Mouse (Mus musculus) heart, postnatal 14 days (tissue): ENCODE measurements around the gene Ntf3. TPM values are rescaled to one million over a fixed set of nuclear protein-coding genes. Genes with fewer than 3 reads are reported as not detected.

Source experiments
- DNase-seq, 2 experiments: peaks; one replicate each; pipeline ENCODE4 v3.0.0; 2021 to 2022
- intact Hi-C: fragments of 180-260 bp; cut with DNase I; formaldehyde crosslinking; loops from one replicate; pipeline ENCODE4 v1.15.1; 2025
- total RNA-seq, 2 experiments: library from RNA; stranded (reverse); gene quantifications; 2 replicates each; pipeline ENCODE4 v1.2.3; 2021

The Ntf3 gene
- total RNA-seq, 2 experiments from 2014 or later: 3.5 TPM

DNA sequence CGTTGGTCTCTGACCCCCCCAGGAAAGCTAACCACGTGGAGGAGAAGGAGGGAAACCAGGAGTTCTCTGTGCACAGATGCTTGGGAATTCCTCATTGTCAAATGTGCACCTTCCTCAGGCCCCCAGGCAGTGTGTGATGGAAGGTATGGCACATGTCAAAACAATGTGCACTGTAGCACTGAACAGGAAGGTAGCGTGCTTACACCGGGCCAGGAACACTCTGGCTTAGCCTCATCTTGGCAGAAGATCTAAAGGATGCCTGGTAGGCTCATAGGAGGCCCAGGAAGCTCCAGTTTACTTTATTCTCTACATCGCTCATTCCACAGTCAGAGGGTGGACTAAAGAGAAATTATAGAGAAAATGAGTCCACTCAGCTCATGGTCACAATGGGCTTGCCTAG lies 57.5 kb downstream of the Ntf3 start:
- DNase-seq: no peak
- intact Hi-C loops: no loop called here

DNA sequence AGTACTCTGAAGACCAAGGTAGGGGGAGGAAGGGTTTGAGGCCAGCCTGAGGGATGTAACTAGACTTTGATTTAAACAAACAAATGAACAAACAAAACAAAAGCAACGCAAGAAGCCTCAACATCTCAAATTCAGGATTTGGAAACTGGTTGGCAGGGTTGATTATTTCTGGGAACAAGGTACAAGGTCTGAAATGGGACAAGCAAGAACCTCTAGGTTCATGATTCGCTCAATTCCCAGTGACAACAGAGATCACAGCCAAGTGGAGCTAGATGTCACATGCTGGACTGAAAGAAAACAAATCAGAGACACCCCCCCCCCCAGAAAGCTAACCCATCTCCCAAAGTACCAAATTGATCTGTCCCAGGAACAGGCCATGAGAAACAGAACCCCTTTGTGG lies 57.9 kb downstream of the Ntf3 start:
- intact Hi-C loops: no loop called here
- DNase-seq: no peak

DNA sequence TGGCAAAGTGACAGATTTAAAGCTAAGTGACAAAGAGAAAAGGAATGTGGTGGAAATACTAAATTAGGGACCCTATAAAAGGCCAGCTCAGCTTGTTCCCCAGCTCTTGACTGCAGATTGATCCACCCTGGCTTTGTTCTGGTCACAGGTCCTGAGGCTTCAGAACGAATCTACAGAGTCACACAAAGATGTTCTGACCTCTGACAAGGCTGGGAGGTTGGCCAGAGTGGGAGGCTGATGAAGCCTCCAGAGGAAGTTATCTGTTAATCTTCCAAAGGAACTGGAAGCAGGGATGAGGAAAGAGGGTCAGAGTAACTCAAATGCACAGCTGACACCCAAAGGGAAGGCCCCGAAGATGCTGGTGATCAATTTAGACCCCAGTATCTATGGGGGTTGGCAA lies 59.3 kb downstream of the Ntf3 start:
- intact Hi-C loops: loop anchor here (2.0 kb wide), 1 partner anchor 59 kb away; the partner anchor contains the start of gene Ntf3
- peak in 1 of 2 experiments; percentile 15 for DNase-seq

DNA sequence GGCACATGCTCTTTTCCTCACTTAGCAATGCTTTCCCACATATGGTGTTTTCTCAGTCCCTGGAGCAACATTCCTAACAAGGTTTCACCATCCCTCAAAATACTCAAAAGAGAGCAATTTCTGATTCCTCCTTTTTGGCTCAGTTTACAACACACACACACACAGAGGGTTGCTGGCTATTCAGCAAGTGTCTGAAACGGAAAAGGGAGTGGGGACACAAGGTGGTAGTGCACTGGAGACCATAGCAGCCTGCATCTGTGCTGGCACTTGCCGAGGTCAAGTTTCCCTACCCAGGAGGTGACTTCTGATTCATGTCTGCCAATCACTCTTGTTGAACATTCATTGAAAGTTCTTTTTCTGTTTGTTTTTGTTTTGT lies 59.9 kb downstream of the Ntf3 start:
- no peak for DNase-seq
- intact Hi-C loops: loop anchor here (2.0 kb wide), 1 partner anchor 60 kb away; the partner anchor contains the start of gene Ntf3

DNA sequence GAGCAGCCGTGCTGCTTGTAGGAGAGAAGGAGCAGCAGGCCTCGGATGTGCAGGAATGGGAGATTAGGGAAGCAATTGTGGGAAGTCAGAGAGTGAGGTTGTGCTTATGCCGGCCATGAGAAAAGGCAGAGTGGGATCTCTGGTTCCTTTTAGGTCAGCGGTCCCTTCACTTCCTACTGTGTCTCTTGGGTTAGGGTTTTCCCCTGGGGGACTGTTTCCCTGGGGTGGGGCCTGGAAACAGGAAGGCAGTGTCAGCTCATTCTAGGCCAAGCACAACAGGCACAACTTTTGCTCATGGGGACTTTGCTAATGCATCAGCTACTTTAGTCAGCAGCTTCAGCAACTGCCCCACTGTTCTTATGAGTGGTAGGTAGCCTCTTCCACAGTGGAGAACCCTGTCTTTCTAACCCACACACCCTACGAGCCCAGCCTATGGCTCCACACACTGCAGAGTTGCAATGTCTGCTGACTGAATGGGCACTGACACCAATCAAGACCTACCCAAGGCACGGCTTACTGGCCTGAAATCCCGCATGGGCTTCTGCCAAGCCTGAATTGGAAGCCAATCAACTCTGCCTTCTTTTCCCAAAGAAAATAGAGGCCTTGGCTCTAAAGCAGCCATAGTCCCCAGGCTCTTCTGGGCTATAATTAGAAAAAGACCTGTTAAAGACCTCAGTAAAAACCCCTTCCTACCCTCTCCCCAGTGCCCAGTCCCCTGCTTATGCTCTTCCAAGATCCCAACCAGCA lies 60.5 kb downstream of the Ntf3 start:
- intact Hi-C loops: loop anchor here (2.0 kb wide), 1 partner anchor 61 kb away; the partner anchor contains the start of gene Ntf3
- DNase-seq: peak; percentile 55 to 71

DNA sequence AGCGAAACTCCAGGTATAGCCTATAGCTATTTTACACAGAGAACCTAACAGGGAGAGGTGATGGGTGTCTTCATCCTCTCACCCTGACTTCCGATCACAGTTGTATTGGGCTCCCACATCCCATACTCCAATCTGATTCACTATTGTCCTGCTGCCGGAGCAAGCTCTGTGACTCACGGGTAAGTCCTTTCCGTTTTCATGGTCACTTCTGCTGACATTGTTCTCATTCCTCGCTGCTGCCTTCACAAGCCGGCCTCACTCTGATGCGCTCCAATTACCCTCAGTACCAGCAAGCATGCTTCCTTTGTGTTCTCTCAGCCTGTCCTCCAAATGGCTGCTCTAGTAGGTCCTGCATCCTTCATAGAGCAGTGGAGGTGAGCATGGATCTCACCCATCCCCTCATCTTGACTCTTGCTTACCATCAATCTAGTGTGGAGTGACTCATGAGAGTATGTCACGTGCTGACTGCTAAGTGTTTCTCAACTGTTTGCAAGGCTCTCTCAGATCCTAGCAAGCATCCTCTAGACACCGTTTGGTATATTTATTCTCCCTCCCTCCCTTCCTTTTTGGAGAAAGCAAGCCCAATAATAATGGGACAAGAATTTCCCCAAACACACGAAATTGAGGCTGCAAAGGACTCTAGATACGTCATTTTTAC lies 61.5 kb downstream of the Ntf3 start:
- intact Hi-C loops: no loop called here
- DNase-seq: no peak

DNA sequence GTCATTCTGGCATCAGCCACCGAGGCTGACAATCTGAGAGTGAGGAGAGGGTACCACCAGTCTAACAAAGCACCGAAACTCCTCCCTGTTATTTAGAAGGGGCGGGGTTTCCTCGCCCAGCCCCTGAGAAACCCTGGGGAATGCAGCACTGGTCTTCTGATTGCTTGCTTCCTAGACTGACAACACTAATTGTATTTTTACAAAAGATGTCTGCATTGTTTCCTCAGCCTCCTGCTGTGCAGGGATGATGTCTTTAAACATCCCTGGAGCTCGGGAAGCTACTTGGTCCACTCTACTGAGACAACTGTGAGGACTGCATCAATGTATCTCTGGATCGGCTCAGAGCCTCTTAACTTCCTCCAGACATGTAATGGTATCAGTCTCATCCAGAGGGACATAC lies 64.1 kb downstream of the Ntf3 start:
- no peak for DNase-seq
- intact Hi-C loops: no loop called here

DNA sequence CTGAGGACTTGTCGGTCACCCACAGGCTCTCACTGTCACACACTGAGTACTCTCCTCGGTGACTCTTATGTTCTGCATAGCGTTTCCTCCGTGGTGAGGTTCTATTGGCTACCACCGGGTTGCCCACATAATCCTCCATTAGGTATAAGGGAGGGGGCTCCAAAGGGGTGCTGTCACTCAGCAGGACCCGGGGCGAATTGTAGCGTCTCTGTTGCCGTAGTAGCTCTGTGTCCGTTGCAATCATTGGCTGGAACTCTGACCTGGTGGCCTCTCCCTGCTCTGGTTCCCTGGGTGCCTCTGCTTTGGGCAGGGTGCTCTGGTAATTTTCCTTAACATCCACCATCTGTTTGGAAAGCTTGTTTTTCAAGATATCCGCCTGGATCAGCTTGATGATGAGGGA lies 64.7 kb downstream of the Ntf3 start:
- intact Hi-C loops: no loop called here
- DNase-seq: no peak

DNA sequence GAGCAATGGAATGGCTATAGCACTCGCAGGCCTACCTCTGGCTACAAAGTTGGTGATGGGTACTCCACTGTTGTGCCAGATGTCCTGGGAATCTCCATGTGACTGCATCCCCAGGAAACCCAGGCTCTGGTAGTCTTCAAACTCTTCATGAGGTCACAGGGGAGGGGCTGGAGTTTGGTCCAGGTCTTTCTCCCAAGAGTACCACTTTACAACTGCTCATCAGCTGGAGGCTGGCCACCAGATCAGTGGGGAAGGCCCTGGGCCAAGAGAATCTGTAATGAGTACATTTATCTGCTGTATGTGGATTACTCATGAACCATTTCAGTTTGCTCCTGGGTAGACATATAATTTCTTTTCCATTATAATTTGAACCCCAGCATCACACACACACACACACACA lies 66.1 kb downstream of the Ntf3 start:
- DNase-seq: peak; percentile 30 to 38
- intact Hi-C loops: no loop called here

DNA sequence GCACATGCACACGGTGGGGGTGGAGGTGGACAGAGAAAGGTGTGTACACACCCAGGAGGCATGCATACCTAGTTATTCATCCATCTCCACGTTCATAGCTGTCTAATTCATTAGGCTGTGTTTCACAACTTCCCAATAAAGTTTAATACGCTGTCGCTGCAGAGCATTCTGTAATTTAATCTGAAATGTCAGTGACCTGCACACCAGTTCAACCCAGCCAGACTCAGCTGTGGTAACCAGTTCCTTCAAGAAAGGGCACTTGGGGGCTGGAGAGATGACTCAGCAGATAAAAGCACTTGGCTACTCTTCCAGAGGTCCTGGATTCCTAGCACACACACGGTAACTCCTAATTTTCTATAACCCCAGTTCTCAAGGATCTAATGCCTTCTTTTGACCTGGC lies 69.2 kb downstream of the Ntf3 start:
- intact Hi-C loops: no loop called here
- DNase-seq: no peak

DNA sequence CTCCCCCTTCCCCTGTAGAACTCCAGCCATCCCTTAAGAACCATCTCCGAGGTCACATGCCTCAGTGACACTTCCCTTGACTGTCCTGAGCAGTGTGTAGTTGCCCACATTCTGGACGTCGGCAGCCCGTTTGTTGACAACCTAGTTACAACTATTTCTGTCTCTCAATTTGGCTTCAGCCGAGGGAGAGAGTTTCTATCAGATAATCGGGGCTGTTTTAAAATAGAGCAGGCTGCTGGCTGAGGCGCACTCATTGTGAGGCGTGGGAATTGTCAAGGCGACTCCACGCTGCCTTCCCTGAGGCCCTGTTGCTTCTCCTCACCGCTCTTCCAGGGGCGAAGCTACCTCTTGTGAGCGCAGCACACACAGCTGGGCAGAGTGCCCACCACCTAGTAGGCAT lies 70.6 kb downstream of the Ntf3 start:
- DNase-seq: peak; percentile 38
- intact Hi-C loops: no loop called here

DNA sequence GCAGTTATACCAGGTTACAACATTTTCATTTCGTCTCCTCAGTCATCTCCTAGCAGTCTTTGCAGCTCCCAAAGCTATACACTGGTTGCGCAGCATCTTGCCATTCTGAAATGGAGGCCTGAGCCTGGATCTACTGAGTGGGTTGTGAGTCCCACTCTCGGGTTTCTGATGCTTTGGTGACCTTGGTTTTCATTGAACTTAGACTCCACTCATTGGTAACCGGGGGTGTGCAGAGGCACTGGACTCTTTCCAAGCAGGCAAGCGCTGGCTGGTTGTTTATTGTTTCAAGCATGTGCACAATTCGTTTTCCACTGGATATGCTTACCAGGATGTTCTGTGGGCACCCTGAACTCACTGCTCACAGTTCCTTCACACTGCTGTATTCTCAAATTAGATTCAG lies 71.7 kb downstream of the Ntf3 start:
- no peak for DNase-seq
- intact Hi-C loops: no loop called here

DNA sequence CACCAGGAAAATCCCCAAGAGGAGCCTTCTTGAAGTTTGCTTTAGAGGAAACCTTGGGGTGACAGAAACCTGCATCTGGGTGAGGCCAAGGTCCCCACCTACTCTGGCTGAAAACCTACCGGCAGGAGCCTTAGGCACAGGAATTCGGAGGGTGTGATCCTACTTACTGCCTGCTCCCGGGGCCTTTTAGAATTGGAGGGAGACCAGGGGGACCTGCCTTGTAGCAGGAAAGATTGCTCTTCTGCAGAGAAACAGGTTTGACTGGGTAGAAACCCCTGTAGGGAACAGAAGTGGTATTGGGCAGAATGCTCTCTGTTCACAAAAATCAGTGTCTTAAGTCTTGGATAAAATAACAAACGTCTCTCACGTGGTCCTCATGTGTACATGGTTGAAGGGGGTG lies 74.7 kb downstream of the Ntf3 start:
- intact Hi-C loops: no loop called here
- DNase-seq: no peak

DNA sequence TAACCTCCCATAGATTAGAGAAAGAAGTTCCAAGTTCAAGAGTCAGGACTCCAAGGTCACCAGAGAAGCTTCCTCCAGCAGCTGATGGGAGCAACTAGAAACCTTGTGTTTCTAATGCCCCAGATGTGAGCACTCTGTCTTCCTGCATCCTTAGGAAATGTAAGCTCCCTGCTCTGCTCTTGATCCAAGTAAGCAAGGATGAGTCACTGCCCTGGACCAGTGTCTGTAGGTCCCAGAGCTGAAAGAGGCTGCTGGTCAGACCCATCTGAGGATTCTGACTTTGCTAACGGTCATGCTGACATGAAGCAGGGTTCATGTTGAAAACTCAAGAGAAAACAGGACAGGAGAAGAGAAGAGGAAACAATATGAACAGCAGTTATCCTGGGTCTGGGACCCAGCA lies 76.6 kb downstream of the Ntf3 start:
- intact Hi-C loops: no loop called here
- DNase-seq: no peak

DNA sequence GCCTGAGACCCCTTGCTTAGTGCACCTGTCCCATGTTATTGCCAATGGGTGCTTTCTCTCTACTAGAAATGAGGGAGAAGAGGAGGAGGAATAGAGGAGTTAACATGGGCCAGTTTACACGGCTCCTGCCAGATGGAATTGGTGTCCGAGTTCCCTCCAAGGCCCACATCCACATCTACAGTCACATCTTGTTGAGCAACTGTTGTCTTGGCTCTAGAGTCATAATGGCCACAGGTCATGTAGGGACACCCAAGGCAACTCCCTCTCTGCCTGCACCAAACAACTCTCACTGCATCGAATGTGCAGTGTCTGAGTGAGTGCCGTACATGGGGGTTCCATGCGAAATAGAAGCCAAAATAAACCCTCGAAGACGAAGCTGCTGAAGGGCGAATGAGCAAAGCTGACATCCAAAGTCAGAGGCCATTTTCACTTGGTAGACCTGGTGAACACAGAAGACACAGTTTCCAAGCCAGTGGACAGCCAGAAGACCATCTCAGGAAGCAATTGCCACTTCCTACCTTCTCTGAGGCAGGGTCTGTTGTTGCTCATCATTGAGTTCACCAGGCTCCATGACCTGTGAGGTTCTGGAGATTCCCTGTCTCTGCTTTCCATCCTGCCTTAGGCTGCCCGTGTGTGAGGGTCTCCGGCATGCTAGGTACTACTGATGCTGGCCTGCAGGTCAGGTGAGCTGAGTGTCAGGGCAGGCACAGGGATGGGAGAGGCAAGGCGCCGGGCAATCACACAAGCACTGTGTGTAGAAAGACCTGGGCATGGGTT lies 78.0 kb downstream of the Ntf3 start:
- DNase-seq: no peak
- intact Hi-C loops: no loop called here

DNA sequence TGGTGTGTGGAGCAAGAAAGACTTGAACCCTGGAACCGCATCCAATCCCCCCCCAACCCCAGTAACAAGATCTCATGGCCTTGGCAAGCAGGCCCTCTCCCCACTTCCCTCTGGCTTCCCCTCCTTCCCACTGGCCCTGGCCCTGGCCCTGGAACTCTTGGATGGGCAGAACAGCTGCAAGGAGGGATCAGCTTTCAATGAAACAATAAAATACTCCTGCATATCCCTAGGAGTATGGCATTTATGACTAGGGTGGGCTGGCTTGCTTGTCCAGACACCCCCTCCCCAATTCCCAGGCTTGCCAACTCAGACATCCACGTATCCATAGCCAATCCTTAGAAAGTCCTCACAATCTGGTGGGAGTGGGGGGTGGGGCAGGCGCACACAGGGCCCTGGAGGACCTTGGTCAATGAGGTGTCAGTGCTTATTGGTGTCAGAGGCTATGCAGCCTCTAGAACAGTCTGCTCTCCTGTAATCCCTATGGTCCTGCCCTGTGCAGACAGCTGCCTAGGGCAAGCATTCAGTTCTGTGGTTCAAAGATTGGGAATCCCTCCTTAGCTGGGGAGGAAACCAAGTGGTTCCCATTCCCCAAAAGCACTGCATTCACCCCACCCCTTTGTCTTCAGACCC lies 80.3 kb downstream of the Ntf3 start:
- intact Hi-C loops: no loop called here
- DNase-seq: no peak

DNA sequence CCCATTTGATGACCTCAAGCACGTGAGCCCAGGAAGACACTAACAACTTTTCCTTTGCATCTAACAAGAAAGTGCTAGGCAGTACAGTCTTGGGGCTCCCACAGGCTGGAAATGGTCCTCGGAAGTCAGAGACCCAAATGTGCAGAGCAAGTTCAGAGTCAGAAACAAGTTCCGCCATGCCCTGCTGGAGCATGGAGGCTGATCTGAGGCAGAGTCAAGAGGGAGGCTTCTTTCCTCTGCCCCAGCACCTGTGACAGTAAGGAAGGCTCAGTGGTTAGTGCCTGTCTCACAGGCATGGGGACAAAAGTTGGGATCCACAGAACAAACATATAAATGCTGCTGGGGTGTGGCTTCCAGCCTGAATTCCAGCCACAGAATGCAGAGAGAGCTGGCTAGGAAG lies 86.2 kb downstream of the Ntf3 start:
- intact Hi-C loops: no loop called here
- no peak for DNase-seq

DNA sequence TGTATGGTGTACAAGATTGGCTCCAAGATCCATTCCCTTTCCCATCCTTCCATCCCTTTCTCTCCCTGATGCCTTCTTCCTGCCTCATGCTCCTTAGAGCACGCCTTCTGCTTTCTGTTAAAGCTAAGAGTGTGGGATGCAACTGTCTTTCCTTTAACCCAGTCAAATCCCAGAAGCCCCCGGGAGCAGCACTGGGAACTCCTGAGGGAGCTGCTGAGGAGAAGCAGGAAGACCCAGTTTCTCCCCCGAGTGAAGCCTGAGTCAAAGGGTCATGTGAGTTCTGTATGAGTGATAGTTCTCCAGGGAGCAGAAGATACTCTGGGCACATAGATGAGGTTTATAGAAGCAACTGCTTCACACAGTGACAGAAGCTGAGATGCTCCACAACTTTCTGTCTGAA lies 109.0 kb downstream of the Ntf3 start:
- intact Hi-C loops: no loop called here
- DNase-seq: peak; percentile 5 to 17

DNA sequence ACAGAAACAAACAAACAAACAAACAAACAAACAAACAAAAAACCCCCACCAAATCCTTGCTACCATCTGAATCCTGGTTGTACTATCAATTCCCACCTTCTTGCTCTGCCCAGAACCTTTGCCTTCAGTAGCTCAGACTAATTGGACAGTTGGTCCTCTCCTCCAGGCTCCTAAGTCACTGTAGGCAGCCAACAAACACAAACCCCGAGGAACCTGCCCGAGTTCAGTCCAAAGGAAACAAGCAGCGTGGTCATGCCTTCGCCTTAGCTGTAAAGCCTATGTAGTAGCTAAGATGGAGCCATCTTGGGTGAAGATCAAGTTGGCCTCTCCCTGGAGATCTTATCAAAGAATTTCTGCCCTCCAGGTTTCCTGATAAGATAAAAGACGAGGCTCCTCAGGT lies 113.6 kb downstream of the Ntf3 start:
- intact Hi-C loops: no loop called here
- DNase-seq: no peak
